Mouse (Mus musculus) testis, adult 2 months (tissue): ENCODE results near the gene Hacl1.

ENCODE experiments used
- CTCF ChIP-seq: fragments of 200-500 bp; IDR thresholded peaks from 2 replicates; pipeline ENCODE4 v1.5.1; 2012; ENCODE audit warnings: low read depth, mild to moderate bottlenecking, inconsistent platforms, low read length, moderate library complexity; ENCODE audit not compliant: control insufficient read depth, insufficient read depth, insufficient replicate concordance
- POLR2A ChIP-seq: fragments of 200-500 bp; IDR thresholded peaks from 2 replicates; pipeline ENCODE4 v1.6.1; 2012; ENCODE audit warnings: low read depth, mild to moderate bottlenecking, inconsistent platforms, low read length, moderate library complexity; ENCODE audit not compliant: control insufficient read depth

GRCm38 (mm10) chr14:31593036-31593435 is 48.0 kb downstream of the Hacl1 start:
- TF ChIP-seq POLR2A (no peak), CTCF (no peak)
